Mouse (Mus musculus) mesoderm, embryonic 11.5 days (tissue): ENCODE results near the gene Apc2.
"Not testable (repeated sequence)": the region's sequence is repeated elsewhere in the genome, so short reads cannot be mapped to it uniquely, and the experiment has no call there.

ENCODE experiments used
- DNase-seq: peaks from one replicate; pipeline ENCODE4 v3.0.0-alpha.2; 2012; ENCODE audit warnings: low read depth, low spot score

Gene Apc2

GRCm38 (mm10) chr10:80295618-80296425 lies at the start of gene Apc2:
Gene Apc2, plus strand, starts transcription at chr10:80295977.
- DNase-seq = peak; percentile 84

GRCm38 (mm10) chr10:80247849-80248248 lies 47.9 kb upstream of the Apc2 start:
- no peak for DNase-seq

GRCm38 (mm10) chr10:80248437-80248836 lies 47.3 kb upstream of the Apc2 start:
- not testable (repeated sequence) for DNase-seq

- peak; percentile 94 for DNase-seq
Measured at GRCm38 (mm10) chr10:80248971-80249640, 46.7 kb upstream of the Apc2 start, which contains the start of gene Ndufs7. Gene Ndufs7, plus strand, starts transcription at chr10:80249121.

GRCm38 (mm10) chr10:80250059-80250458 lies 45.7 kb upstream of the Apc2 start:
- DNase-seq = no peak

- DNase-seq = no peak
Measured at GRCm38 (mm10) chr10:80250573-80250972, 45.2 kb upstream of the Apc2 start.

GRCm38 (mm10) chr10:80252011-80252410 lies 43.8 kb upstream of the Apc2 start:
- DNase-seq = no peak

- no peak for DNase-seq
Measured at GRCm38 (mm10) chr10:80252493-80253274, 43.1 kb upstream of the Apc2 start.

- no peak for DNase-seq
Measured at GRCm38 (mm10) chr10:80253551-80253950, 42.2 kb upstream of the Apc2 start.

GRCm38 (mm10) chr10:80254331-80255297 lies 41.2 kb upstream of the Apc2 start:
- DNase-seq = no peak

- DNase-seq = no peak
Measured at GRCm38 (mm10) chr10:80255881-80256535, 39.8 kb upstream of the Apc2 start.

GRCm38 (mm10) chr10:80257936-80258335 lies 37.8 kb upstream of the Apc2 start:
- DNase-seq = no peak

GRCm38 (mm10) chr10:80258752-80259462 lies 36.9 kb upstream of the Apc2 start:
- DNase-seq = no peak

- DNase-seq = no peak
Measured at GRCm38 (mm10) chr10:80259463-80259805, 36.3 kb upstream of the Apc2 start.

GRCm38 (mm10) chr10:80259861-80260641 lies 35.7 kb upstream of the Apc2 start:
- peak; percentile 53 for DNase-seq

- DNase-seq = peak; percentile 94
Measured at GRCm38 (mm10) chr10:80260642-80261584, 34.9 kb upstream of the Apc2 start, which contains the start of the genes Gamt and Dazap1. Gene Gamt, minus strand, starts transcription at chr10:80261012. Gene Dazap1, plus strand, starts transcription at chr10:80261486.

GRCm38 (mm10) chr10:80261585-80261968 lies 34.2 kb upstream of the Apc2 start:
- DNase-seq = peak; percentile 94

GRCm38 (mm10) chr10:80262169-80262568 lies 33.6 kb upstream of the Apc2 start:
- no peak for DNase-seq
